Mouse (Mus musculus): Measurements from ENCODE around the gene Naa40. TPM values are rescaled to one million over a fixed set of nuclear protein-coding genes. Genes with fewer than 3 reads are reported as not detected.

The Naa40 gene
- total and polyA plus RNA-seq, 3 experiments = 14.9 to 23.8 (median 16.4) TPM

- TF ChIP-seq EP300 (IDR thresholded peaks at IDR 0.05; ENCODE audit: insufficient read depth, low read depth, low read length) = no peak
- no peak for TF ChIP-seq POLR2A (IDR thresholded peaks at IDR 0.05; ENCODE audit: insufficient read depth, low read depth, low read length)
- TF ChIP-seq CTCF (IDR thresholded peaks at IDR 0.05) = no peak
- Histone ChIP-seq H3K79me2 (replicated peaks; ENCODE audit: control insufficient read depth, insufficient read depth, low read length) (no peaks in the 10 kb centered on the region), H3K4me3 (no peak overlapping the region), H3K36me3 (ENCODE audit: control insufficient read depth, insufficient read depth, low read length) (no peaks in the 10 kb centered on the region), H3K4me1 (ENCODE audit: control insufficient read depth, insufficient read depth, low read length) (peaks cover 2% of the 10 kb centered on the region; the same call in 1 of the 2 replicates), H3K9ac (ENCODE audit: low read depth, low read length) (no peak overlapping the region), H3K27ac (no peak overlapping the region), H3K27me3 (ENCODE audit: control insufficient read depth, insufficient read depth, low read length) (no peaks in the 10 kb centered on the region)
- intact Hi-C loops (cut with DNase I) = no loop called here
- no peak for DNase-seq
- 65% methylated on average over 5 of the region's 5 CpGs for WGBS
Measured at GRCm38 (mm10) chr19:7187157-7187556, 53.8 kb downstream of the Naa40 start.

DNA sequence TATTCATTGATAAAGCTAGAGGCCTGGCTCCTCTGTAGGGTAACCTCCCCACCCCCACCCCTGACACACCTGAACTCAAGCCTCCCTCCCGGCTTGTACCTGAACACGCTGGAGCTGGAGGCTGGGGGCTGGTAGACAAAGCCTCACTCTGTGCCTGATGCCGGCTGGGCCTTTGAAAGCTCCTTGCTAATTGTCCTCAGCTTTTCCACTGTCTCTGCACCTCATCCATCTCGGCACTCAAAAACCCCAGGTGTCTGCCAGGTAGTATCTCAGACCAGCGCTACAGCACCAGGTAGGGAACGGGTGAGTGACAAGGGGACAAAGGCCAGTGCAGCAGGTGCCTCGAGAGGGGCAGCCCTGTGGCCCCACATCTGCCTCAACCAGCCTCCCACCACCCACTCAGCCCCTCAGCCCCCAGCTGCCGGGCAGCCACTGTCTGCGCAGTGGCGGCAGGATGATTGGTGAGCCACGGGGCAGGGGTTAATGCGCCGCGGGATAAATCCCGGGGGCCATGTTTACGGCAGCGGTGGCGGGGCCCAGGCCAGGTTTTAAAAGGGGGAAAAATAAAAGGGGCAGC lies 55.2 kb downstream of the Naa40 start:
- TF ChIP-seq CTCF (IDR thresholded peaks at IDR 0.05) (no peak), EP300 (IDR thresholded peaks at IDR 0.05; ENCODE audit: insufficient read depth, low read depth, low read length) (no peak), POLR2A (IDR thresholded peaks at IDR 0.05; ENCODE audit: insufficient read depth, low read depth, low read length) (no peak)
- DNase-seq = no peak
- Histone ChIP-seq H3K79me2 (replicated peaks; ENCODE audit: control insufficient read depth, insufficient read depth, low read length) (no peaks in the 10 kb centered on the region), H3K9ac (ENCODE audit: low read depth, low read length) (no peak overlapping the region), H3K27me3 (ENCODE audit: control insufficient read depth, insufficient read depth, low read length) (no peaks in the 10 kb centered on the region), H3K4me3 (no peak overlapping the region), H3K4me1 (ENCODE audit: control insufficient read depth, insufficient read depth, low read length) (peaks cover 3% of the 10 kb centered on the region; the same call in 1 of the 2 replicates), H3K36me3 (ENCODE audit: control insufficient read depth, insufficient read depth, low read length) (no peaks in the 10 kb centered on the region), H3K27ac (no peak overlapping the region)
- intact Hi-C loops (cut with DNase I) = no loop called here
- 49% methylated on average over 18 of the region's 18 CpGs for WGBS

DNA sequence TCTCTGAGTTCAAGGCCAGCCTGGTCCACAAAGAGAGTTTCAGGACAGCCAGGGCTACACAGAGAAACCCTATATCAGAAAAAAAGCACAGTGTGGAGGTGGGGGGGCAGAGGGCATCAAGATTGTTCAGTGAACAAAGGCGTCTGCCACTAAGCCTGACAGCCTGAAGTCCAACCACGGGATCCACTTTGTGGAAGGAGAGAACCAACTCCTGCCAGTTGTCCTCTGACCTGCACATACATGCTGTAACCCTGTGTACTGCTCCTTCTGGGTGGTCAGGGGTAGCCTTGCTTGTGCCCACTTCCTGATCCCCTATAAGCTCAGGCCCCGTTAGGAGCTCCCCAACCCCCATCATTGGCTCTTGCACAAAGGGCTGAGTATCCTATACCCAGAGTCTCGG lies 55.9 kb downstream of the Naa40 start:
- Histone ChIP-seq H3K4me1 (ENCODE audit: control insufficient read depth, insufficient read depth, low read length) (peaks cover 3% of the 10 kb centered on the region; the same call in 1 of the 2 replicates), H3K27ac (no peak overlapping the region), H3K9ac (ENCODE audit: low read depth, low read length) (no peak overlapping the region), H3K27me3 (ENCODE audit: control insufficient read depth, insufficient read depth, low read length) (no peaks in the 10 kb centered on the region), H3K4me3 (no peak overlapping the region), H3K36me3 (ENCODE audit: control insufficient read depth, insufficient read depth, low read length) (no peaks in the 10 kb centered on the region), H3K79me2 (replicated peaks; ENCODE audit: control insufficient read depth, insufficient read depth, low read length) (no peaks in the 10 kb centered on the region)
- TF ChIP-seq CTCF (IDR thresholded peaks at IDR 0.05) (no peak), POLR2A (IDR thresholded peaks at IDR 0.05; ENCODE audit: insufficient read depth, low read depth, low read length) (no peak), EP300 (IDR thresholded peaks at IDR 0.05; ENCODE audit: insufficient read depth, low read depth, low read length) (no peak)
- 67% methylated on average over 4 of the region's 4 CpGs for WGBS
- intact Hi-C loops (cut with DNase I) = no loop called here
- DNase-seq = no peak

- no peak for TF ChIP-seq EP300 (IDR thresholded peaks at IDR 0.05; ENCODE audit: insufficient read depth, low read depth, low read length)
- TF ChIP-seq CTCF (IDR thresholded peaks at IDR 0.05) = no peak
- no peak for TF ChIP-seq POLR2A (IDR thresholded peaks at IDR 0.05; ENCODE audit: insufficient read depth, low read depth, low read length)
- Histone ChIP-seq H3K36me3 (ENCODE audit: control insufficient read depth, insufficient read depth, low read length) (no peaks in the 10 kb centered on the region), H3K4me1 (ENCODE audit: control insufficient read depth, insufficient read depth, low read length) (peaks cover 5% of the 10 kb centered on the region), H3K27me3 (ENCODE audit: control insufficient read depth, insufficient read depth, low read length) (no peaks in the 10 kb centered on the region), H3K9ac (ENCODE audit: low read depth, low read length) (no peak overlapping the region), H3K4me3 (no peak overlapping the region), H3K79me2 (replicated peaks; ENCODE audit: control insufficient read depth, insufficient read depth, low read length) (no peaks in the 10 kb centered on the region), H3K27ac (no peak overlapping the region)
- DNase-seq = no peak
- 83% methylated on average over 11 of the region's 11 CpGs for WGBS
- intact Hi-C loops (cut with DNase I) = no loop called here
Measured at GRCm38 (mm10) chr19:7183419-7183818, 57.6 kb downstream of the Naa40 start.

- Histone ChIP-seq H3K4me1 (ENCODE audit: control insufficient read depth, insufficient read depth, low read length) (peaks cover 5% of the 10 kb centered on the region), H3K27me3 (ENCODE audit: control insufficient read depth, insufficient read depth, low read length) (no peaks in the 10 kb centered on the region), H3K36me3 (ENCODE audit: control insufficient read depth, insufficient read depth, low read length) (no peaks in the 10 kb centered on the region), H3K9ac (ENCODE audit: low read depth, low read length) (no peak overlapping the region), H3K4me3 (no peak overlapping the region), H3K27ac (no peak overlapping the region), H3K79me2 (replicated peaks; ENCODE audit: control insufficient read depth, insufficient read depth, low read length) (no peaks in the 10 kb centered on the region)
- peak; percentile 50 to 58 for DNase-seq
- intact Hi-C loops (cut with DNase I) = no loop called here
- TF ChIP-seq EP300 (IDR thresholded peaks at IDR 0.05; ENCODE audit: insufficient read depth, low read depth, low read length) (no peak), CTCF (IDR thresholded peaks at IDR 0.05) (no peak), POLR2A (IDR thresholded peaks at IDR 0.05; ENCODE audit: insufficient read depth, low read depth, low read length) (no peak)
- WGBS = 13% methylated on average over 23 of the region's 23 CpGs
Measured at GRCm38 (mm10) chr19:7182273-7182949, 58.6 kb downstream of the Naa40 start.

DNA sequence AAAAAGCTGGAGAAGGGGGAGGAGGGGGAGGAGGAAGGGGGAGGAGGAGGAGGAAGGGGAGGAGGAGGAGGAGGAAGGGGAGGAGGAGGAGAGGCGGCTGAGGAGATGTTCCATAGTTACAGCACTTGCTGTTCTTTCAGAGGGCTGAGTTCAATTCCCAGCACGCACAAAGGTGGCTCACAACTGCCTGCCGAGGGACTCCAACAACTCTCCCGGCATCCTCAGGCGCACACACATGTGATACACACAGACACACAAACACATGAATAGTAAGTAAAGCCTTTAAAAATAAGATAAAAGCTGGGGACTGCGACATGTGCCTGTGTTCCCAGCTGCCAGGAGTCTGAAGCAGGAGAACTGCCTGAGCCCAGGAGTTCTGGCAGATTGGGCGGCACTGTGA lies 59.5 kb downstream of the Naa40 start:
- Histone ChIP-seq H3K4me1 (ENCODE audit: control insufficient read depth, insufficient read depth, low read length) (peaks cover 5% of the 10 kb centered on the region), H3K27me3 (ENCODE audit: control insufficient read depth, insufficient read depth, low read length) (no peaks in the 10 kb centered on the region), H3K4me3 (no peak overlapping the region), H3K27ac (no peak overlapping the region), H3K36me3 (ENCODE audit: control insufficient read depth, insufficient read depth, low read length) (no peaks in the 10 kb centered on the region), H3K9ac (ENCODE audit: low read depth, low read length) (no peak overlapping the region), H3K79me2 (replicated peaks; ENCODE audit: control insufficient read depth, insufficient read depth, low read length) (no peaks in the 10 kb centered on the region)
- 72% methylated on average over 7 of the region's 7 CpGs for WGBS
- intact Hi-C loops (cut with DNase I) = no loop called here
- no peak for TF ChIP-seq CTCF (IDR thresholded peaks at IDR 0.05)
- no peak for TF ChIP-seq POLR2A (IDR thresholded peaks at IDR 0.05; ENCODE audit: insufficient read depth, low read depth, low read length)
- no peak for TF ChIP-seq EP300 (IDR thresholded peaks at IDR 0.05; ENCODE audit: insufficient read depth, low read depth, low read length)
- no peak for DNase-seq

Measured in heart, adult 2 months (tissue).